In genomic region chr11:97971232-97971631, GRCm38 (mm10) we compare ENCODE assay signal across 8 mouse cellular contexts. TPM values are rescaled to one million over a fixed set of nuclear protein-coding genes. Genes with fewer than 3 reads are reported as not detected.
DNase-seq lines count a peak whose midpoint lies in the region; ATAC-seq lines count a peak whose summit lies in the region.

No protein-coding gene starts in this region.

- H3K27ac ChIP-seq in hindbrain, embryonic 16.5 days (ENCODE audit: low read depth, low read length), result no peak overlapping the region
- no peak overlapping the region for H3K27ac ChIP-seq in hindbrain, embryonic 12.5 days

- ATAC-seq in hindbrain, embryonic 16.5 days, result 0 out of 2 replicates have a peak, but pooled peaks have one; percentile 30
- no peak for ATAC-seq in hindbrain, embryonic 12.5 days (ENCODE audit: low FRiP score)
- no peak for ATAC-seq in activated CD4-positive, CD25-positive, alpha-beta regulatory T cell, adult 4 months

- no peaks in the 10 kb centered on the region for H3K9me3 ChIP-seq in hindbrain, embryonic 16.5 days (ENCODE audit: control insufficient read depth, low read length)
- no peaks in the 10 kb centered on the region for H3K9me3 ChIP-seq in hindbrain, embryonic 12.5 days (replicated peaks)

- H3K9ac ChIP-seq in hindbrain, embryonic 16.5 days (ENCODE audit: low read depth, low read length), result no peak overlapping the region
- H3K9ac ChIP-seq in hindbrain, embryonic 12.5 days, result no peak overlapping the region

- intact Hi-C loops in gastrocnemius, postnatal 36 days (cut with DNase I), result no loop called here

- peaks cover 12% of the 10 kb centered on the region; the same call in 1 of the 2 replicates for H3K4me1 ChIP-seq in hindbrain, embryonic 16.5 days (ENCODE audit: control insufficient read depth, insufficient read depth, low read depth, low read length)
- no peaks in the 10 kb centered on the region; the same call in 1 of the 2 replicates for H3K4me1 ChIP-seq in hindbrain, embryonic 12.5 days

- DNase-seq in adrenal gland, adult 18-20 months (ENCODE audit: low spot score in 2 of 2), result peak; percentile 61 to 73
- peak; percentile 72 to 85 for DNase-seq in gastrocnemius, postnatal 36 days
- peak; percentile 82 to 85 for DNase-seq in layer of hippocampus, postnatal 36 days
- peak; percentile 89 to 94 for DNase-seq in right cerebral cortex, adult 2 months (ENCODE audit: low spot score in 2 of 2)
- DNase-seq in embryo, embryonic 10 days (ENCODE audit: low spot score), result no peak

- peak overlapping the region; percentile 7; the same call in 1 of the 2 replicates for H3K4me2 ChIP-seq in hindbrain, embryonic 16.5 days (ENCODE audit: low read length)
- no peak overlapping the region for H3K4me2 ChIP-seq in hindbrain, embryonic 12.5 days (replicated peaks)

- 32% methylated on average over 7 of the region's 7 CpGs for WGBS in hindbrain, embryonic 16.5 days
- WGBS in hindbrain, embryonic 12.5 days, result 42% methylated on average over 7 of the region's 7 CpGs

- no peaks in the 10 kb centered on the region for H3K27me3 ChIP-seq in hindbrain, embryonic 16.5 days (replicated peaks; ENCODE audit: control insufficient read depth, insufficient read depth, low read length)
- H3K27me3 ChIP-seq in hindbrain, embryonic 12.5 days, result no peaks in the 10 kb centered on the region

- H3K4me3 ChIP-seq in hindbrain, embryonic 16.5 days (ENCODE audit: low read length), result no peak overlapping the region
- H3K4me3 ChIP-seq in hindbrain, embryonic 12.5 days, result no peak overlapping the region

- no peaks in the 10 kb centered on the region for H3K36me3 ChIP-seq in hindbrain, embryonic 16.5 days (ENCODE audit: control insufficient read depth, insufficient read depth, low read length)
- no peaks in the 10 kb centered on the region for H3K36me3 ChIP-seq in hindbrain, embryonic 12.5 days

RNA-seq across cellular contexts. Expression of gene Plxdc1, which starts 15.0 kb away (rescaled TPM):
- polyA plus RNA-seq in hindbrain, embryonic 16.5 days (2015; fragmentation: Nextera tagmentation; extraction: Ambion mirVana), result 2.1 and 2.8 TPM in 2 replicates
- 0.13 and 0.26 TPM in 2 replicates for polyA plus RNA-seq in hindbrain, embryonic 12.5 days (2016; fragmentation: Nextera tagmentation; extraction: Ambion mirVana)
- total RNA-seq in adrenal gland, adult 18-20 months (2021), result 10 to 100 TPM in 1 of 2 experiments, 1 to 10 TPM in 1; 6.9 to 16.2 TPM
- total RNA-seq in gastrocnemius, postnatal 36 days (2021), result 1 to 10 TPM; 2.8 to 3.7 TPM
- 10 to 100 TPM in 1 of 2 experiments, 1 to 10 TPM in 1; 8.2 to 10.0 TPM for total RNA-seq in layer of hippocampus, postnatal 36 days (2021)
- polyA plus RNA-seq in activated CD4-positive, CD25-positive, alpha-beta regulatory T cell, adult 4 months (2017; shearing (Covaris generic)), result 1 to 10 TPM; 5.8 to 6.4 TPM

RNA-seq across cellular contexts. Expression of gene Arl5c, which starts 24.7 kb away (rescaled TPM):
- polyA plus RNA-seq in hindbrain, embryonic 16.5 days (2015; fragmentation: Nextera tagmentation; extraction: Ambion mirVana), result 7.3 and 7.6 TPM in 2 replicates
- polyA plus RNA-seq in hindbrain, embryonic 12.5 days (2016; fragmentation: Nextera tagmentation; extraction: Ambion mirVana), result 5.7 and 7.0 TPM in 2 replicates
- under 1 TPM; 0.45 to 0.63 TPM for total RNA-seq in adrenal gland, adult 18-20 months (2021)
- under 1 TPM; 0.32 to 0.79 TPM for total RNA-seq in gastrocnemius, postnatal 36 days (2021)
- 1 to 10 TPM; 1.0 to 1.1 TPM for total RNA-seq in layer of hippocampus, postnatal 36 days (2021)
- 10 to 100 TPM; 70.4 to 78.5 TPM for polyA plus RNA-seq in activated CD4-positive, CD25-positive, alpha-beta regulatory T cell, adult 4 months (2017; shearing (Covaris generic))

RNA-seq across cellular contexts. Expression of gene Cacnb1, which starts 51.6 kb away (rescaled TPM):
- polyA plus RNA-seq in hindbrain, embryonic 16.5 days (2015; fragmentation: Nextera tagmentation; extraction: Ambion mirVana), result 59.6 and 69.0 TPM in 2 replicates
- 39.6 and 43.5 TPM in 2 replicates for polyA plus RNA-seq in hindbrain, embryonic 12.5 days (2016; fragmentation: Nextera tagmentation; extraction: Ambion mirVana)
- total RNA-seq in adrenal gland, adult 18-20 months (2021), result 10 to 100 TPM in 1 of 2 experiments, 1 to 10 TPM in 1; 8.6 to 10.1 TPM
- total RNA-seq in gastrocnemius, postnatal 36 days (2021), result 100 to 1,000 TPM; 215 to 243 TPM
- 100 to 1,000 TPM; 135 TPM for total RNA-seq in layer of hippocampus, postnatal 36 days (2021)
- polyA plus RNA-seq in activated CD4-positive, CD25-positive, alpha-beta regulatory T cell, adult 4 months (2017; shearing (Covaris generic)), result 1 to 10 TPM; 1.4 to 2.9 TPM

RNA-seq across cellular contexts. Expression of gene Rpl19, which starts 55.3 kb away (rescaled TPM):
- 578 and 612 TPM in 2 replicates for polyA plus RNA-seq in hindbrain, embryonic 16.5 days (2015; fragmentation: Nextera tagmentation; extraction: Ambion mirVana)
- 675 and 726 TPM in 2 replicates for polyA plus RNA-seq in hindbrain, embryonic 12.5 days (2016; fragmentation: Nextera tagmentation; extraction: Ambion mirVana)
- total RNA-seq in adrenal gland, adult 18-20 months (2021), result 1,000 to 10,000 TPM; 1,100 to 1,184 TPM
- total RNA-seq in gastrocnemius, postnatal 36 days (2021), result 100 to 1,000 TPM; 368 to 452 TPM
- total RNA-seq in layer of hippocampus, postnatal 36 days (2021), result 100 to 1,000 TPM; 586 to 604 TPM
- 1,000 to 10,000 TPM; 3,386 to 3,946 TPM for polyA plus RNA-seq in activated CD4-positive, CD25-positive, alpha-beta regulatory T cell, adult 4 months (2017; shearing (Covaris generic))

Comparison
In these comparisons a context has a peak if more than half of its experiments do, and no peak if none do; other contexts are left out.
1. RNA of gene Cacnb1, which starts 51.6 kb away (total RNA-seq): 215 to 243 TPM in gastrocnemius, postnatal 36 days and 135 TPM in layer of hippocampus, postnatal 36 days; 8.6 to 10.1 TPM in adrenal gland, adult 18-20 months; every median in the first group is over 10 times any median in the second.